Mouse (Mus musculus): ENCODE measurements at regions not wholly inside any gene's neighbourhood (a gene's known extent, or its start where the extent isn't known, plus 50 kb on each side); places are given as distances from the start of the nearest gene placed in this dataset.

GRCm38 (mm10) chr7:70171456-70171855 lies 195.1 kb downstream of the Nr2f2 start:
- no peaks in the 10 kb centered on the region for H3K36me3 ChIP-seq (ENCODE audit: control insufficient read depth, insufficient read depth)
- no peak overlapping the region for H3K27ac ChIP-seq (ENCODE audit: low read depth, low read length)
- H3K4me2 ChIP-seq (replicated peaks; ENCODE audit: low read depth) = no peak overlapping the region
- H3K4me1 ChIP-seq (replicated peaks; ENCODE audit: control insufficient read depth, insufficient read depth, low read length) = no peaks in the 10 kb centered on the region
- no peak overlapping the region for H3K9ac ChIP-seq (ENCODE audit: low read depth, low read length)
- H3K27me3 ChIP-seq (replicated peaks; ENCODE audit: control insufficient read depth, insufficient read depth, low read length) = no peaks in the 10 kb centered on the region
- no peak overlapping the region for H3K4me3 ChIP-seq (ENCODE audit: low read depth, low read length)
- no peak for ATAC-seq
- no peaks in the 10 kb centered on the region for H3K9me3 ChIP-seq (ENCODE audit: control insufficient read depth)
- 82% methylated on average over 4 of the region's 4 CpGs for WGBS
- TF ChIP-seq CTCF (IDR thresholded peaks at IDR 0.05; ENCODE audit: low read depth) = no peak

GRCm38 (mm10) chr7:70168080-70168479 lies 198.5 kb downstream of the Nr2f2 start:
- H3K4me3 ChIP-seq (ENCODE audit: low read depth, low read length) = no peak overlapping the region
- no peaks in the 10 kb centered on the region for H3K4me1 ChIP-seq (replicated peaks; ENCODE audit: control insufficient read depth, insufficient read depth, low read length)
- no peak overlapping the region for H3K4me2 ChIP-seq (replicated peaks; ENCODE audit: low read depth)
- no peak overlapping the region for H3K9ac ChIP-seq (ENCODE audit: low read depth, low read length)
- H3K36me3 ChIP-seq (ENCODE audit: control insufficient read depth, insufficient read depth) = no peaks in the 10 kb centered on the region
- no peak overlapping the region for H3K27ac ChIP-seq (ENCODE audit: low read depth, low read length)
- H3K27me3 ChIP-seq (replicated peaks; ENCODE audit: control insufficient read depth, insufficient read depth, low read length) = no peaks in the 10 kb centered on the region
- no peak for TF ChIP-seq CTCF (IDR thresholded peaks at IDR 0.05; ENCODE audit: low read depth)
- 30% methylated on average over 4 of the region's 4 CpGs for WGBS
- ATAC-seq = no peak
- no peaks in the 10 kb centered on the region for H3K9me3 ChIP-seq (ENCODE audit: control insufficient read depth)

GRCm38 (mm10) chr7:70166081-70166480 lies 200.5 kb downstream of the Nr2f2 start:
- Histone ChIP-seq H3K4me3 (ENCODE audit: low read depth, low read length) (no peak overlapping the region), H3K27me3 (replicated peaks; ENCODE audit: control insufficient read depth, insufficient read depth, low read length) (no peaks in the 10 kb centered on the region), H3K9me3 (ENCODE audit: control insufficient read depth) (no peaks in the 10 kb centered on the region), H3K9ac (ENCODE audit: low read depth, low read length) (no peak overlapping the region), H3K27ac (ENCODE audit: low read depth, low read length) (no peak overlapping the region), H3K4me1 (replicated peaks; ENCODE audit: control insufficient read depth, insufficient read depth, low read length) (no peaks in the 10 kb centered on the region), H3K36me3 (ENCODE audit: control insufficient read depth, insufficient read depth) (no peaks in the 10 kb centered on the region), H3K4me2 (replicated peaks; ENCODE audit: low read depth) (no peak overlapping the region)
- no peak for TF ChIP-seq CTCF (IDR thresholded peaks at IDR 0.05; ENCODE audit: low read depth)
- ATAC-seq = no peak
- WGBS = 79% methylated on average over 5 of the region's 5 CpGs

GRCm38 (mm10) chr7:70165501-70165900 lies 201.0 kb downstream of the Nr2f2 start:
- 63% methylated on average over 4 of the region's 4 CpGs for WGBS

GRCm38 (mm10) chr7:70164691-70165193 lies 201.8 kb downstream of the Nr2f2 start:
- ATAC-seq = no peak
- H3K36me3 ChIP-seq (ENCODE audit: control insufficient read depth, insufficient read depth) = no peaks in the 10 kb centered on the region
- no peak overlapping the region for H3K4me3 ChIP-seq (ENCODE audit: low read depth, low read length)
- WGBS = 63% methylated on average over 6 of the region's 6 CpGs
- H3K4me2 ChIP-seq (replicated peaks; ENCODE audit: low read depth) = no peak overlapping the region
- H3K27me3 ChIP-seq (replicated peaks; ENCODE audit: control insufficient read depth, insufficient read depth, low read length) = no peaks in the 10 kb centered on the region
- H3K4me1 ChIP-seq (replicated peaks; ENCODE audit: control insufficient read depth, insufficient read depth, low read length) = no peaks in the 10 kb centered on the region
- no peak for TF ChIP-seq CTCF (IDR thresholded peaks at IDR 0.05; ENCODE audit: low read depth)
- H3K9ac ChIP-seq (ENCODE audit: low read depth, low read length) = no peak overlapping the region
- H3K27ac ChIP-seq (ENCODE audit: low read depth, low read length) = no peak overlapping the region
- H3K9me3 ChIP-seq (ENCODE audit: control insufficient read depth) = no peaks in the 10 kb centered on the region

More at GRCm38 (mm10) chr7:70165501-70165900, 201.0 kb downstream of the Nr2f2 start:
- H3K4me3 ChIP-seq (ENCODE audit: low read depth, low read length) = no peak overlapping the region
- H3K9me3 ChIP-seq (ENCODE audit: control insufficient read depth) = no peaks in the 10 kb centered on the region
- no peaks in the 10 kb centered on the region for H3K4me1 ChIP-seq (replicated peaks; ENCODE audit: control insufficient read depth, insufficient read depth, low read length)
- TF ChIP-seq CTCF (IDR thresholded peaks at IDR 0.05; ENCODE audit: low read depth) = no peak
- H3K27ac ChIP-seq (ENCODE audit: low read depth, low read length) = no peak overlapping the region
- H3K36me3 ChIP-seq (ENCODE audit: control insufficient read depth, insufficient read depth) = no peaks in the 10 kb centered on the region
- H3K4me2 ChIP-seq (replicated peaks; ENCODE audit: low read depth) = no peak overlapping the region
- ATAC-seq = no peak
- H3K27me3 ChIP-seq (replicated peaks; ENCODE audit: control insufficient read depth, insufficient read depth, low read length) = no peaks in the 10 kb centered on the region
- H3K9ac ChIP-seq (ENCODE audit: low read depth, low read length) = no peak overlapping the region

- H3K9ac ChIP-seq (ENCODE audit: low read depth, low read length) = no peak overlapping the region
- no peaks in the 10 kb centered on the region for H3K9me3 ChIP-seq (ENCODE audit: control insufficient read depth)
- 79% methylated on average over 8 of the region's 8 CpGs for WGBS
- H3K36me3 ChIP-seq (ENCODE audit: control insufficient read depth, insufficient read depth) = no peaks in the 10 kb centered on the region
- no peak overlapping the region for H3K27ac ChIP-seq (ENCODE audit: low read depth, low read length)
- no peak overlapping the region for H3K4me3 ChIP-seq (ENCODE audit: low read depth, low read length)
- ATAC-seq = no peak
- no peak for TF ChIP-seq CTCF (IDR thresholded peaks at IDR 0.05; ENCODE audit: low read depth)
- no peaks in the 10 kb centered on the region for H3K27me3 ChIP-seq (replicated peaks; ENCODE audit: control insufficient read depth, insufficient read depth, low read length)
- H3K4me1 ChIP-seq (replicated peaks; ENCODE audit: control insufficient read depth, insufficient read depth, low read length) = no peaks in the 10 kb centered on the region
- no peak overlapping the region for H3K4me2 ChIP-seq (replicated peaks; ENCODE audit: low read depth)
Observed at GRCm38 (mm10) chr7:70158531-70158930, 208.0 kb downstream of the Nr2f2 start.

GRCm38 (mm10) chr7:70144726-70145271 lies 221.7 kb downstream of the Nr2f2 start:
- WGBS = 61% methylated on average over 4 of the region's 4 CpGs
- no peaks in the 10 kb centered on the region for H3K9me3 ChIP-seq (ENCODE audit: control insufficient read depth)
- H3K4me3 ChIP-seq (ENCODE audit: low read depth, low read length) = no peak overlapping the region
- H3K4me1 ChIP-seq (replicated peaks; ENCODE audit: control insufficient read depth, insufficient read depth, low read length) = no peaks in the 10 kb centered on the region
- no peak overlapping the region for H3K9ac ChIP-seq (ENCODE audit: low read depth, low read length)
- H3K27ac ChIP-seq (ENCODE audit: low read depth, low read length) = no peak overlapping the region
- no peak for TF ChIP-seq CTCF (IDR thresholded peaks at IDR 0.05; ENCODE audit: low read depth)
- no peak for ATAC-seq
- no peaks in the 10 kb centered on the region for H3K27me3 ChIP-seq (replicated peaks; ENCODE audit: control insufficient read depth, insufficient read depth, low read length)
- H3K4me2 ChIP-seq (replicated peaks; ENCODE audit: low read depth) = no peak overlapping the region
- H3K36me3 ChIP-seq (ENCODE audit: control insufficient read depth, insufficient read depth) = no peaks in the 10 kb centered on the region

Measured in intestine, postnatal 0 days (tissue).